Mouse (Mus musculus) limb, embryonic 14.5 days (tissue): ENCODE results near the gene Lsm10. TPM values are rescaled to one million over a fixed set of nuclear protein-coding genes. Genes with fewer than 3 reads are reported as not detected.

Source experiments
- ATAC-seq: fragments of 200-750 bp; cut with Nextera tagmentation; 2 replicates; pipeline ENCODE4 v1.8.0; 2017; ENCODE audit warnings: low read depth, moderate number of reproducible peaks, moderate TSS enrichment; ENCODE audit not compliant: low FRiP score
- DNase-seq: peaks from one replicate; pipeline ENCODE4 v3.0.0-alpha.2; 2015; ENCODE audit warnings: low spot score
- H3K27ac ChIP-seq: fragments of 300-500 bp; sonication (generic); replicated peaks from 2 replicates; pipeline ENCODE4 v1.5.1; 2014; ENCODE audit warnings: low read depth, mild to moderate bottlenecking, low read length, moderate library complexity, mixed read lengths
- H3K27me3 ChIP-seq: fragments of 300-500 bp; sonication (generic); 2 replicates; pipeline ENCODE4 v1.6.1; 2014; ENCODE audit warnings: low read length, mixed read lengths; ENCODE audit not compliant: control insufficient read depth, insufficient read depth
- H3K36me3 ChIP-seq: fragments of 300-500 bp; sonication (generic); 2 replicates; pipeline ENCODE4 v1.6.1; 2014; ENCODE audit warnings: mild to moderate bottlenecking, low read length, moderate library complexity, mixed read lengths; ENCODE audit not compliant: control insufficient read depth, insufficient read depth
- H3K4me1 ChIP-seq: fragments of 300-500 bp; sonication (generic); 2 replicates; pipeline ENCODE4 v1.6.1; 2014; ENCODE audit warnings: antibody characterized with exemption, low read length, mixed read lengths; ENCODE audit not compliant: control insufficient read depth, insufficient read depth
- H3K4me2 ChIP-seq: fragments of 300-500 bp; sonication (generic); replicated peaks from 2 replicates; pipeline ENCODE4 v1.6.1; 2014; ENCODE audit warnings: low read depth, mild to moderate bottlenecking, low read length, moderate library complexity; ENCODE audit not compliant: severe bottlenecking
- H3K4me3 ChIP-seq: fragments of 300-500 bp; sonication (generic); replicated peaks from 2 replicates; pipeline ENCODE4 v1.5.1; 2014; ENCODE audit warnings: low read length
- H3K9ac ChIP-seq: fragments of 300-500 bp; sonication (generic); 2 replicates; pipeline ENCODE4 v1.6.1; 2014; ENCODE audit warnings: mild to moderate bottlenecking, low read depth, low read length, moderate library complexity; ENCODE audit not compliant: severe bottlenecking
- H3K9me3 ChIP-seq: fragments of 300-500 bp; sonication (generic); 2 replicates; pipeline ENCODE4 v1.6.1; 2016; ENCODE audit warnings: low read length; ENCODE audit not compliant: control insufficient read depth
- POLR2A ChIP-seq: fragments of 200-500 bp; IDR thresholded peaks from 2 replicates; pipeline ENCODE4 v1.8.0; 2012; ENCODE audit warnings: inconsistent platforms, mild to moderate bottlenecking, moderate library complexity, borderline replicate concordance; ENCODE audit not compliant: insufficient read depth, insufficient read length; ENCODE audit errors: extremely low read depth
- WGBS: fragments of 180-500 bp; shearing (Covaris S2); extraction: QIAGEN DNeasy Blood & Tissue Kit; methylation state at CpG from one replicate; pipeline ENCODE4 v1.1.7; 2014; 5-methylcytosine and 5-hydroxymethylcytosine counted together
- polyA plus RNA-seq, 2 experiments: library from polyadenylated mRNA; depleted of rRNA in 1 of 2; stranded (reverse) in 1 of 2; unstranded in 1 of 2; fragments of >200 nt; fragmentation: Nextera tagmentation in 1 of 2; extraction: Ambion mirVana in 1 of 2; gene quantifications; 2 replicates each; pipeline versions ENCODE4 v1.2.1 to v1.2.3; 2012 to 2014

The Lsm10 gene
- polyA plus RNA-seq (2012; rRNA removed) (44.0 and 50.4 TPM in 2 replicates), polyA plus RNA-seq (2014; fragmentation: Nextera tagmentation; extraction: Ambion mirVana) (53.7 and 54.3 TPM in 2 replicates)

- H3K9ac ChIP-seq = peak within 1 kb of the TSS; percentile 64
- ATAC-seq (peak; percentile 97), DNase-seq (peak; percentile 98)
- peaks cover 6% of the 10 kb centered on the region; the same call in 1 of the 2 replicates for H3K36me3 ChIP-seq
- H3K27me3 ChIP-seq = no peaks in the 10 kb centered on the region
- H3K4me3 ChIP-seq = peak within 1 kb of the TSS; percentile 56
- H3K27ac ChIP-seq = peak within 1 kb of the TSS; percentile 49
- 0 out of 2 replicates have a peak, but pooled peaks have one; percentile 33 for TF ChIP-seq POLR2A
- H3K9me3 ChIP-seq = no peaks in the 10 kb centered on the region
- H3K4me1 ChIP-seq = no peaks in the 10 kb centered on the region
- WGBS = 4% methylated on average over 37 of the region's 37 CpGs
- H3K4me2 ChIP-seq = peak within 1 kb of the TSS; percentile 62
Observed at GRCm38 (mm10) chr4:126096464-126097111, at the start of gene Lsm10. Lsm10 (plus strand) TSS chr4:126096623.

- Histone ChIP-seq H3K27me3 (no peaks in the 10 kb centered on the region), H3K4me2 (peak within 1 kb of the TSS; percentile 86), H3K36me3 (peaks cover 23% of the 10 kb centered on the region), H3K4me1 (peaks cover 6% of the 10 kb centered on the region; the same call in 1 of the 2 replicates), H3K4me3 (peak within 1 kb of the TSS; percentile 81), H3K9me3 (no peaks in the 10 kb centered on the region), H3K27ac (peak within 1 kb of the TSS; percentile 67; the same call in 1 of the 2 replicates), H3K9ac (peak within 1 kb of the TSS; percentile 75)
- 0 out of 2 replicates have a peak, but pooled peaks have one; percentile 32 for TF ChIP-seq POLR2A
- ATAC-seq = peak; percentile 95
- under 1% methylated on average over 55 of the region's 56 CpGs for WGBS
- peak; percentile 96 for DNase-seq
Observed at GRCm38 (mm10) chr4:126046851-126047585, 49.4 kb upstream of the Lsm10 start, which contains the start of gene Mrps15. Mrps15 (plus strand) TSS chr4:126046925.

GRCm38 (mm10) chr4:126051617-126052016 lies 44.8 kb upstream of the Lsm10 start:
- ATAC-seq = no peak
- no peak for TF ChIP-seq POLR2A
- H3K9ac ChIP-seq = no peak overlapping the region
- no peak overlapping the region for H3K27ac ChIP-seq
- no peak overlapping the region for H3K4me3 ChIP-seq
- H3K9me3 ChIP-seq = no peaks in the 10 kb centered on the region
- H3K27me3 ChIP-seq = no peaks in the 10 kb centered on the region
- peaks cover 58% of the 10 kb centered on the region for H3K36me3 ChIP-seq
- no peak overlapping the region for H3K4me2 ChIP-seq
- H3K4me1 ChIP-seq = peaks cover 6% of the 10 kb centered on the region; the same call in 1 of the 2 replicates
- no peak for DNase-seq
- WGBS = 89% methylated on average over 7 of the region's 7 CpGs

GRCm38 (mm10) chr4:126057207-126058133 lies 39.0 kb upstream of the Lsm10 start:
- H3K4me1 ChIP-seq = peaks cover 13% of the 10 kb centered on the region; the same call in 1 of the 2 replicates
- peaks cover 30% of the 10 kb centered on the region for H3K36me3 ChIP-seq
- no peak for TF ChIP-seq POLR2A
- 0 out of 2 replicates have a peak overlapping the region, but pooled peaks have one; percentile 28 for H3K27ac ChIP-seq
- no peaks in the 10 kb centered on the region for H3K27me3 ChIP-seq
- H3K9me3 ChIP-seq = no peaks in the 10 kb centered on the region
- peak; percentile 9 for DNase-seq
- peak overlapping the region; percentile 63 for H3K9ac ChIP-seq
- no peak; the same call in 1 of the 2 replicates for ATAC-seq
- H3K4me3 ChIP-seq = peak overlapping the region; percentile 62
- peak overlapping the region; percentile 75 for H3K4me2 ChIP-seq
- WGBS = 14% methylated on average over 19 of the region's 19 CpGs
